Mouse (Mus musculus) lung, embryonic 16.5 days (tissue): ENCODE measurements around the gene Sema7a. TPM values are rescaled to one million over a fixed set of nuclear protein-coding genes. Genes with fewer than 3 reads are reported as not detected.

Experiments used
- ATAC-seq: fragments of 200-750 bp; cut with Nextera tagmentation; 2 replicates; pipeline ENCODE4 v1.8.0; 2017; ENCODE audit warnings: low read depth, mild to moderate bottlenecking, moderate library complexity
- H3K27ac ChIP-seq: fragments of 300-500 bp; sonication (generic); 2 replicates; pipeline ENCODE4 v1.5.1; 2014; ENCODE audit warnings: mild to moderate bottlenecking, control low read depth, low read length
- H3K27me3 ChIP-seq: fragments of 300-500 bp; sonication (generic); 2 replicates; pipeline ENCODE4 v1.6.1; 2014; ENCODE audit warnings: low read depth, low read length, mixed read lengths; ENCODE audit not compliant: control insufficient read depth, insufficient read depth
- H3K36me3 ChIP-seq: fragments of 300-500 bp; sonication (generic); 2 replicates; pipeline ENCODE4 v1.6.1; 2014; ENCODE audit warnings: low read length; ENCODE audit not compliant: control insufficient read depth, insufficient read depth
- H3K4me1 ChIP-seq: fragments of 300-500 bp; sonication (generic); replicated peaks from 2 replicates; pipeline ENCODE4 v1.6.1; 2014; ENCODE audit warnings: low read length, mixed read lengths; ENCODE audit not compliant: control insufficient read depth, insufficient read depth
- H3K4me2 ChIP-seq: fragments of 300-500 bp; sonication (generic); 2 replicates; pipeline ENCODE4 v1.6.1; 2014; ENCODE audit warnings: low read depth, low read length, control low read depth
- H3K4me3 ChIP-seq: fragments of 300-500 bp; sonication (generic); 2 replicates; pipeline ENCODE4 v1.5.1; 2014; ENCODE audit warnings: mild to moderate bottlenecking, low read length, control low read depth
- H3K9ac ChIP-seq: fragments of 300-500 bp; sonication (generic); 2 replicates; pipeline ENCODE4 v1.6.1; 2014; ENCODE audit warnings: low read length, control low read depth
- H3K9me3 ChIP-seq: fragments of 300-500 bp; sonication (generic); 2 replicates; pipeline ENCODE4 v1.6.1; 2016; ENCODE audit warnings: low read length; ENCODE audit not compliant: control insufficient read depth
- WGBS: fragments of 180-500 bp; shearing (Covaris S2); extraction: QIAGEN DNeasy Blood & Tissue Kit; methylation state at CpG from one replicate; pipeline ENCODE4 v1.1.7; 2014; 5-methylcytosine and 5-hydroxymethylcytosine counted together
- polyA plus RNA-seq: library from polyadenylated mRNA; unstranded; fragments of >200 nt; fragmentation: Nextera tagmentation; extraction: Ambion mirVana; gene quantifications from 2 replicates; pipeline ENCODE4 v1.2.1, GENCODE M21; 2015

Sema7a gene
- polyA plus RNA-seq, 1 experiment from 2014 or later = 0.74 TPM

DNA sequence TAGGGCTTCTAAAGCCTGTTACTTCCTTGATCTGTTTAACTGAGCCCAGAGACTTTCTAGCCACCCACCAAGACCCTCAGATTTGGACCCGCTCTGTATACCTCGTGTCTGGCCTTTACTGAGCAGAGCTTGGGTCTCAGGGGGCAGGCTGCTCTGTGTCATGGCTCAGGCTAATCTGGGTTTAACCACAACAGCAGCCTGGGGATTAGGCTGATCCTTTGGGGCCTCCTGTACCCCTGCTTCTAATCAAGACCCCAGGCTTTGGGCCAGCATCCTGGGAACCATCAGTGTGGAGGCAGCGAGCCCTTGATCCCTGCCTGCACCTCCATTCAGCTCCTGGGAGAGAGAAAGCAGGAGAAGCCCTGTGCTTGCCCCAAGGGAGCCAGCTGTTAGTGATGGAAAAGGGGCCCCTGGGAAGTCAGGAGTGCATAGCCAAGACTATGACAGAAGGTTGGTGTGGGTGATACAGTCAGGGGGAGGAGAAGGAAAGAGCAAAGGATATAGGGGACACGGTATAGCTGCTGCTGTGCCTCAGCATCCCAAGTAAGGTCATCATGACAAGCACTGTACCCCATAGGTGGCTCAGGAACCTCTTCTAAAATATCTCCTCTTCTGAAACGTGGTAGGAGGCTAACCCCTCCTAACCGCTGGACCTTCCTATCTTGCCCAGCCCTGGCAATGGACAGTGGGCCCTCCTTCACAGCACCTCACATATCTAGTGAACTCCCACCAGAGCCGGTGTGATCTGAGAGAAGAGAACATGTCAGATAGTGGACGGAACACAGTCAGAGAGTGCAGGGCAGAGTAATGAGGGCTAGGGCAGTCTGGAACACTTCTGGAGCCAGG, 6.1 kb downstream of the Sema7a start:
- H3K4me3 ChIP-seq = no peak overlapping the region
- H3K4me1 ChIP-seq = peaks cover 11% of the 10 kb centered on the region
- no peak overlapping the region for H3K27ac ChIP-seq
- ATAC-seq = no peak
- H3K9me3 ChIP-seq = no peaks in the 10 kb centered on the region
- no peak overlapping the region for H3K4me2 ChIP-seq
- WGBS = 74% methylated on average over 8 of the region's 8 CpGs
- no peaks in the 10 kb centered on the region for H3K36me3 ChIP-seq
- H3K9ac ChIP-seq = no peak overlapping the region
- H3K27me3 ChIP-seq = peaks cover 15% of the 10 kb centered on the region

DNA sequence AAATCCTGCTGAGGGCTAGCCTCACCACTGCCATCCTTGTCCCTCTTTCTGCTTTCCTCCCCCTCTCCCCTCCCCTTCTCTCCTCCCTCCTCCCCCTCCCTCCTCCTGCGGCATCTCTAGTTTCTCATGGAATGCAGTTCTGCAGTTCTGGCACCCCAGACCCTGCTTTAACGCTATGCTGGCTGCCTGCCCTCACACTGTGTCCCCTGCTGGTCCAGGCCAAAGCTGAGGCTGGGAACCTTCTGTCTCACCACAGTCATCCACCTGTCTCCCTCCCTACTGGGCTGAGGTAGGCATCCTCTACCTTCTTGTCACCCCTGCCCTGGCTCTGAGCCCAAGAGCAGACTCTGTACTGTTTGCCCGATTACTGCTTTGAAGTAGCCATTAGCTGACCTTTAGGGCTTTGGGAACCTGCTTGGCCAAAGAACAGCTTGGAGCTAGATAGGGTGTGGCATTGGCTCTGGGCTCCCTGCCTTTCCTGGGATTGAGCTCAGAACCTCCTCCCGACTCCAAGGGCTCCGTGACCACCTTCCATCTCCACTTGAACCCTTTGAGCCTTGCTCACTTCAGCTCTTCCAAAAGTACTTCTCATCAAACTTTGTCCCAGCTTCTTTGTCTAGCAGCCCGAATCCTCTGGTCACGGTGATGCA, 7.6 kb downstream of the Sema7a start:
- Histone ChIP-seq H3K27me3 (peaks cover 2% of the 10 kb centered on the region), H3K27ac (no peak overlapping the region), H3K36me3 (no peaks in the 10 kb centered on the region), H3K4me1 (peaks cover 9% of the 10 kb centered on the region), H3K4me3 (no peak overlapping the region), H3K9ac (no peak overlapping the region), H3K9me3 (no peaks in the 10 kb centered on the region), H3K4me2 (no peak overlapping the region)
- no peak for ATAC-seq
- WGBS = 42% methylated on average over 7 of the region's 7 CpGs

DNA sequence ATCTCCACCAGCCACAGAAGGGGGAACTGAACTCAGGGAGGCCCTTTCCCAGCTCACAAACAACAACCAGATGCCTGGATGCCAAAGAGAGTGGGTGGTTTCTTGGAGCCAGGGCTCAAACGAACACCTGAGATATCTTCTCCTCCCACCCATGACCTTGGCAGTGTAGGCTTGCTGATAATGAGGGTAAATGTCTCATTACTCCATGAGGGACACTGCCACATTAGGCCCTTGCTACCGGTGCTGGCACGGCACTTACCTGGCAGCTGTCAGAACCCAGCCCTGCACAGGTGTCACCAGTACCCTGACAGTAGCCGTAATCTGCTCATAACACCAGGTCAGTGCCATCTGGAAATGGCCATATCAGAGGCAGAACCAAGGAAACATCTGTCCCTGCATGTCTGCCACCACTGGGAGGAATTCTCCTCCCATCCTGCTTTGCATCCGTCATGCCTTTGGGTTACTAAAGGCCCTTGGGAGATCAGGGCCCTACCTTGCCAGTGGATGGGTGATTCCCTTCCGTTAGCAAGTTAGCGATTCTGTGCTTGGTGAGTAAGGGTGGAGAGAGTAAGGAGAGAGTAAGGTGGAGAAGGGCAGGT, 8.5 kb downstream of the Sema7a start:
- Histone ChIP-seq H3K4me2 (no peak overlapping the region), H3K36me3 (no peaks in the 10 kb centered on the region), H3K27ac (no peak overlapping the region), H3K4me1 (peaks cover 9% of the 10 kb centered on the region), H3K9me3 (no peaks in the 10 kb centered on the region), H3K9ac (no peak overlapping the region), H3K4me3 (no peak overlapping the region), H3K27me3 (peaks cover 2% of the 10 kb centered on the region; the same call in 1 of the 2 replicates)
- 71% methylated on average over 7 of the region's 7 CpGs for WGBS
- no peak for ATAC-seq

DNA sequence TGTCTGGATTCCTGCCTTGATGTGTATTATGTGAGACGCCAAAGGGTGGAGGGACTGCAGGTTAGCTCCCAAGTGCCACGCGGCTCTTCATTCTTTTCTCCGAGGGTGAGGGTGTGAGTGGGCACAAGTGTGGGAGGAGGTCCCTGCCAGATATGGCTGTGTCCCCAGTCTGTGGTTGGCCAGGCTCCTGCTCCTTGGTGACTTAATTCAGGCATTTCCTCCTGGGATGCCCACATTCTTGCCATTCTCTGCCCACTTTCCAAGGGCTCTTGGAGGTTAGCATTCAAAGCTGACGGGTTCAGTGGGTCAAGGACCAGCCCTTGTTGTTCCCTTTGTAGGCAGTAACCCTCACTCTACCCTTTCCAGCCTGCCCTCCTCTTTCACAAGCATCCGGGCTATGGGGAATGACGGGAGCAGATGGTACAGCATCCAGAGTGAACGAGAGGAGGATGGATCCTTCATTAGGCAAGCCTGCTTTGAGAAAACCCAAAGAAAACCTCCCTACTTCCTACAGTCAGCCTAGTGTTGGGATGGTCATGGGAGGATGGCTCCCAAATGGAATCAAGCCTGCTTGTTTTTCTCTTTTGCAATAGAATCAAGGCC, 9.3 kb downstream of the Sema7a start:
- Histone ChIP-seq H3K27me3 (peaks cover 2% of the 10 kb centered on the region; the same call in 1 of the 2 replicates), H3K4me1 (peaks cover 9% of the 10 kb centered on the region), H3K27ac (no peak overlapping the region), H3K4me2 (no peak overlapping the region), H3K9me3 (no peaks in the 10 kb centered on the region), H3K9ac (no peak overlapping the region), H3K36me3 (no peaks in the 10 kb centered on the region), H3K4me3 (no peak overlapping the region)
- ATAC-seq = peak; percentile 39; the same call in 1 of the 2 replicates
- 58% methylated on average over 8 of the region's 8 CpGs for WGBS

DNA sequence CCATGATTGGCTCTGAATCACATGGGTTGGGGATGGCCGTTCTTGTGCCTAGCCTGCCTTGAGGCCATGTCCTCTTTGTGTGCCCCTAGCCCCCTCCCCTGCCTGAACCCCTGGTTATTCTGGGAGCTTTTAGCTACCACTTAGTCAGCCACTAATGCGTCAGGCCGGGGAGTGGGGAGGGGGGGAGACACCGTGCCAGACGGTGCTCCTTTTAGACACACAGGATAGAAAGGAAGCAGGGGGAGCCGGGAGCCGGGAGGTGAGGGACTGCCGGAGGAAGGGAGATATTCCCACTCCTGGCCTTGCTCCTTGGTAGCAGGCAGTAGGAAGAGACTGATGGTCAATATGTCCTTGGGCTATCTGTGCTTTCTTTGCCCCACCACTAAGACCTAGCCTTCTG, 10.0 kb downstream of the Sema7a start:
- WGBS = 28% methylated on average over 8 of the region's 8 CpGs
- no peak overlapping the region for H3K9ac ChIP-seq
- no peaks in the 10 kb centered on the region for H3K27me3 ChIP-seq
- H3K4me1 ChIP-seq = peaks cover 9% of the 10 kb centered on the region
- H3K9me3 ChIP-seq = no peaks in the 10 kb centered on the region
- H3K4me3 ChIP-seq = no peak overlapping the region
- ATAC-seq = no peak
- no peak overlapping the region for H3K27ac ChIP-seq
- no peaks in the 10 kb centered on the region for H3K36me3 ChIP-seq
- H3K4me2 ChIP-seq = no peak overlapping the region

DNA sequence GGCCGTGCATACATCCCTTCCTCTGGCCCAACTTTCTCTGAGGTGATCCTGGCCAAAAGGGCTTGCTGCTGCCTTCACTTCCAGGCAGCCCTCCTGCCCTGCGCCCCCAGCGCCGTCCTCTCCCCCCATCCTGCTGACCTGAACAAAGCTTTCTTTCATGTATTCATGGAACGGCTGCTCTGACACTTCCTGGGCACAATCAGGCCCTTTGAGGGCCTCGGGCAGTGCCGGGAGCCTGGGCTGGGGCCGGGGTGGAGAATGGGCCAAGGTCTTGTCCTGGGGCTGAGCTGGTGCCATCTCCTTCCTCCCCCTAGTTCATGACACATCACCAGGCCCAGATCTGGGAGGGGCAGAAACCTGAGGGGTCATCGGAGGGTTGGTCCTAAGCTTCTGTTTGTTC, 10.6 kb downstream of the Sema7a start:
- no peak overlapping the region for H3K4me2 ChIP-seq
- peaks cover 9% of the 10 kb centered on the region for H3K4me1 ChIP-seq
- WGBS = 44% methylated on average over 9 of the region's 9 CpGs
- H3K27ac ChIP-seq = no peak overlapping the region
- H3K27me3 ChIP-seq = no peaks in the 10 kb centered on the region
- no peak for ATAC-seq
- no peaks in the 10 kb centered on the region for H3K36me3 ChIP-seq
- H3K9ac ChIP-seq = no peak overlapping the region
- H3K4me3 ChIP-seq = no peak overlapping the region
- H3K9me3 ChIP-seq = no peaks in the 10 kb centered on the region

DNA sequence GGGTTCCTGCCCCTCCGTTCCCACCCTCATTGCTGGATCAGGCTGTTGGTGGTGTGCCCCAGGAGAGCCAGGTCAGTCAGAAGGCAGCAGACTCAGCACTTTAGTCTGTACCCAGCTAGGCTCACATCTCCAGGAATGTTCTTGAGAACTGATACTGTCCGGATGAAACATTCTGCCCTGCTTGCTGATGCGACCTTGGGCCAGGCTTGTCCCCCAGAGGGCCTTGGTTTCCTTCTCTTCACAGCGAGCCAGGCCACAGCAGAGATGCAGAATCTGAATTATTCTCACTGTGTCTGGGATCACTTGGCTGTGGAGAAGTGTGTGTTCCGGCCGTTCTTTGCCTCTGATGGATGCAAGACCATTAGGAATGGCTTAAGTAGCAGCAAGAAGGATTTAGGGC, 12.1 kb downstream of the Sema7a start:
- 63% methylated on average over 6 of the region's 6 CpGs for WGBS
- Histone ChIP-seq H3K36me3 (no peaks in the 10 kb centered on the region), H3K4me3 (no peak overlapping the region), H3K27me3 (no peaks in the 10 kb centered on the region), H3K9me3 (no peaks in the 10 kb centered on the region), H3K4me1 (peaks cover 9% of the 10 kb centered on the region), H3K4me2 (no peak overlapping the region), H3K9ac (no peak overlapping the region), H3K27ac (no peak overlapping the region)
- no peak for ATAC-seq

DNA sequence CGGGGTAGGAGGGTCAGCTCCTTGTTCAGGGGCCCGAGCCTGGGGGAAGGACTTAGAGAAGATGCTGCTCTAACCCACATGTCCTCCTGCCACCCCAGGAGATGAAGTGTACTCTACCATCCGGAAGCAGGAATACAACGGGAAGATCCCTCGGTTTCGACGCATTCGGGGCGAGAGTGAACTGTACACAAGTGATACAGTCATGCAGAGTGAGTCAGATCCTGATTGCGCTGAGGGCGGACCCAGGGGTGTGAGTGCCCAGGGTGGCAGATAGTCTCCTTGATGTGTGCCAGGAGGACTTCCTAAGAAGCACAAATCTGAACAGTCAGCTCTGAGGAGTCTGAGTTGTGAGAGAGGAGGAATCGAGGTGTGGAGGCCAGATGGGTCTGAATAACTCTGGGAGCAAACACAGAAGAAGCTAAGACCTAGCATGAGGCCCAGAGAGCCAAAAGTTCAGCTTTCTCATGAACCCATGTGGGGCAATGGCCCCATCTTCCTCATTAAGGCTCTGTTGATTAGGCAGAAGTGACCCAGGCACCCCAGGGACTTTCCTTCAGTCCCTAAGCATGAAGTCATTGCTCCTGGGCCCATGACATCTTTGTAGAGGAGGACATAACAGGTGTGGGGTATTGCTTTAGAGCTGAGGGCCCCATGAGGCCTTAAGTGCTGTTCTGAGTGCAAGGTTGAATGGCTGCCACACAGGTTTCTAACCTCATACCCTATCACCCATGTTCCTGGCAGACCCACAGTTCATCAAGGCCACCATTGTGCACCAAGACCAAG, 15.2 kb downstream of the Sema7a start:
- no peak for ATAC-seq
- Histone ChIP-seq H3K27ac (no peak overlapping the region), H3K9me3 (no peaks in the 10 kb centered on the region), H3K4me1 (peaks cover 4% of the 10 kb centered on the region), H3K9ac (no peak overlapping the region), H3K4me2 (no peak overlapping the region), H3K36me3 (no peaks in the 10 kb centered on the region), H3K4me3 (no peak overlapping the region), H3K27me3 (no peaks in the 10 kb centered on the region)
- 79% methylated on average over 12 of the region's 12 CpGs for WGBS
